Mouse (Mus musculus) brain, embryonic 14.5 days (tissue): Measurements from ENCODE around the gene Teddm2.

ENCODE experiments used
- CTCF ChIP-seq: fragments of 200-500 bp; IDR thresholded peaks from 2 replicates; pipeline ENCODE4 v1.5.1; 2012; ENCODE audit warnings: inconsistent platforms, mild to moderate bottlenecking, moderate library complexity, borderline replicate concordance; ENCODE audit not compliant: insufficient read depth, insufficient read length; ENCODE audit errors: extremely low read depth
- POLR2A ChIP-seq: fragments of 200-500 bp; IDR thresholded peaks from 2 replicates; pipeline ENCODE4 v1.6.1; 2012; ENCODE audit warnings: mild to moderate bottlenecking, inconsistent platforms, borderline replicate concordance; ENCODE audit not compliant: poor library complexity, insufficient read depth, insufficient read length, severe bottlenecking; ENCODE audit errors: extremely low read depth

GRCm38 (mm10) chr1:153921642-153922041, 21.6 kb upstream of the Teddm2 start:
- no peak for TF ChIP-seq CTCF
- TF ChIP-seq POLR2A, result no peak
